Mouse (Mus musculus) ZHBTc4 (cell line): ENCODE results near the gene Ccnf.

Experiments used
- DNase-seq: peaks from one replicate; pipeline ENCODE4 v3.0.0-alpha.2; 2011; ENCODE audit warnings: low read depth, low spot score

The Ccnf gene

DNA sequence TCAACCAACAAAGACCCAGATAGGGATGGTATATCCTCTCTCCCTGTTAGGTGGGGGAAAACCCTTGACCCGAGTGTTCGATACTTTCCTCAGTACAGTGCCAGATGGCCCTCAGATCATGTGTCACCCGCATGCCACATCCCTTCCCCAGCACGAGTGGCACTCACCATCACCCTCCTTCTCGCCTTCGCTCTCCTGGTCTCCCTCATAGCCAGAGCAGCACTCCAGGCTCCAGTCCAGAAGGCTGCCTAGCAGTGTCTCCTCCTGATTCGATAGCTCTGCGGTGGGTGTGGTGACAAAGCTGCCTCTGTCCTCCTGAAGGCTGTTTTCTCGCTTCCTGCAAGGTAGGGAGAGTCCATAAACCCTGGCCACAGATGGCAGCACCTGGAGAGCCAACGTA is 26.5 kb downstream of the Ccnf start:
- DNase-seq, result no peak

DNA sequence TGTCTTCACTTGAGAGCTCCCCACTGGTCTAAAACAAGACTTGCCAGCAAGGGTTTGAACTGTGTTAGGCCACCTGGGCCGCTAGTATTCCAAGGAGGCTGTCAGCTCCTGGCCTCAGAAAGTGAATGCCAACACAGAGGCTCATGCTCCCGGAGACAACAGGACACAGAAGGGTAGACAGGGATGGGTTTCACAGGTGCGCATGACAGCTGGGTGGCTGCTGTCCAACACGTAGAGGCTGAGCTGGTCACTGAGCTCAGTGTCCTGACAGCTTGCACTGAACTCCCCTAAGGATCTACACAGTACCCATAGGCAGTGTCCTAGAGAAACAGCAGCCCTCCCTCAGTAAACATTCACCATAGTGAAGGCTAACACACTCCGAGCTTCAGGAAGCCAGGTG is 27.8 kb downstream of the Ccnf start:
- no peak for DNase-seq

DNA sequence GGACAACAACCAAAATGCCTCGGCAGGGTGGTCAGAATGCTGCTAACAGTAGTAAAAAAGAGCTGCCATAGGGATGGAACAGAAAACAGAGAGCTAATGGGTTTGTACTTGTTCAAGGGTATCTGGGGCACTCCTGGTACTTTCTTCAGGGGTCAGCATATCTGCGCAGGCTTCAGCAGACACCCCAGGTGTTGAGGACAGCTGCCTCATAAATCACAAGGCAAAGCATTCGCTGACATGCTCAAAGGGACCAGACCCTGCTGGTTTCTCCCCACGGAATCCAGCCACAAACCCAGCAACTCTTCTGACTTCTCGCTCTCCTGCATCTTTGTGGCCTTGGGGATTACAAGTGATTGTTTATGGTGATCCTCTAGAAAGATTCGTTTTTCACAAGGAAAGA is 28.6 kb downstream of the Ccnf start:
- DNase-seq, result no peak

DNA sequence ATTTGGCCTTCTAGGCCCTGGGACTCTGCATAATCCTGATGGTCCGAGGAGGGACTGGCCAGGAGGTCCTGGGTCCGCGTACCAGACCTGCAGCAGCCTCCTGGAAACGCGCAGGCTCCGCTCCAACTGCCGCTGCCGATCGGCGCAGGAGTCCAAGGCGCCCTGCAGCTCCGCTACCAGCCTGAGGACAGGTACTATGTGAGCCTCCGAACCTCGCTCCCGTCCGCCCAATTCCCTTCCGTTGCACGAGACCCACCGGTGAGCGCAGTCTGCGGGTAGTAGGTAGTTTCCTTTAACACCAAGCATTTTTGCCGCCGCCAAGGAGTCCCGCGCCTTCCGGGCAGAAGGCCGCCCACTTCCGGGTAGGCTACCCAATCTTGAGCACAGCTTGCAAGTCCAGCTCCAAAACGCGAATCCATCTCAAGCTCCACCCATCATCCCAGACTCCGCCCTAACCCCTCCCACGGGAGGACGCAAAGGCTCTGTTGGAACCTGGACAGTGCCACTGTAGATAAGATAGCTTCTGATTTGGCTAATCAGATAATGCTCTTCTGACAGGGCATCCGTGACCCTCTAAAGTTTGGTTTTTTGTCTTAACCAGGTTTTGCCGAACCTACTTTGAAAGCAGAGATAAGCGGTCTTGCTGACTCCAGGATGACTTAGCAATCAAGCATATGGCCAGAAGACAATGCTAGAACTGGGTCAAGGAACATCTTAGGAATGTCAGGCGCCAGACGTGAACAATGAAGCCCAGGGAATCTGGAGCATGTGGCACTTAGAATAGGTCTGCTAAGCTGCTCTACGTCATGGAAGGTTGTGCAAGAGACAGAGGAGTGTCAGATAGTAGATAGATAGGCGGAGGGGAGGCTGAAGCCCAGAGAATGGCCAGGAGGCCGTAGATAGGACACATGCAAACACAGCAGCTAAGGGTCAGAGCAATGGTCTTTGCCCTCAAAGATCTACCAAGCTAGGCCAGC is 30.6 kb downstream of the Ccnf start, which contains the start of gene Tedc2:
Gene Tedc2, minus strand, starts transcription at position 417 of the 977 bp plus-strand sequence.
- DNase-seq, result peak; percentile 97

DNA sequence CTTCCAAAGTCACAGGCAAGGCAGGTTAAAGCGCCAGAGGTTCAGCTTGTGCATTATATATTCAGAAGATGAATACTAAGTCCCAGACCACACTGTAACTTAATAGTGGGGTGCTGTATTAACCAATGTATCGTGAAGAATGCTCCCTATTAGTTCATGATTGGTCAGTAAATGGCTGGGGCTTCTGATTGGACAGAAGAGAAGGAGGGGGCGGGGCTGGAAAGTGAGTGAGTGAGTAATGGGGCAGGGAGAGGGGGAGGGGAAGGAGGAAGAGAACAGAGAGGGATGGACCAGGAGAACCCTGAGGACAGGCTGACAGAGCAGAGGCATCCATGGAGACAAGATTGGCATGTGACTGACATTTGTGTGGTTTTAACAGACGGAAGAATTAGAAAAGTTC is 34.4 kb downstream of the Ccnf start:
- DNase-seq, result peak; percentile 90

DNA sequence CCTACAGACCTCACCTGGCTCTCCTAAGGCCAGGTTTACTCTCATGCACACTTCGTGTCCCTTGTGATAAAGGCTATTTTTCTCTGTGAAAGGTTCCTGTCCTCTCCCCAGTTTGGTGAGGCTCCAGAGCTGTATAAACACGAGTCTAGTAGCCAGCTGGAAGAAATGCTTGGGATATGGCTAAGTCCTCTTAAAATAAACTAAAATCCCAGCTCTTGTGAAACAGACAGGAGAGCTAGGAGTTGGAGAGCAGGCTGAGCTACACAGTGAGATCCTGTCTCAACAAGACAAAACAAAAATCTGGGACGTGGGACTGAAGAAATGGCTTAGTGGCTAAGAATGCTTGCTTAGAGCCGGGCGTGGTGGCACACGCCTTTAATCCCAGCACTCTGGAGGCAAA is 38.1 kb downstream of the Ccnf start:
- no peak for DNase-seq

DNA sequence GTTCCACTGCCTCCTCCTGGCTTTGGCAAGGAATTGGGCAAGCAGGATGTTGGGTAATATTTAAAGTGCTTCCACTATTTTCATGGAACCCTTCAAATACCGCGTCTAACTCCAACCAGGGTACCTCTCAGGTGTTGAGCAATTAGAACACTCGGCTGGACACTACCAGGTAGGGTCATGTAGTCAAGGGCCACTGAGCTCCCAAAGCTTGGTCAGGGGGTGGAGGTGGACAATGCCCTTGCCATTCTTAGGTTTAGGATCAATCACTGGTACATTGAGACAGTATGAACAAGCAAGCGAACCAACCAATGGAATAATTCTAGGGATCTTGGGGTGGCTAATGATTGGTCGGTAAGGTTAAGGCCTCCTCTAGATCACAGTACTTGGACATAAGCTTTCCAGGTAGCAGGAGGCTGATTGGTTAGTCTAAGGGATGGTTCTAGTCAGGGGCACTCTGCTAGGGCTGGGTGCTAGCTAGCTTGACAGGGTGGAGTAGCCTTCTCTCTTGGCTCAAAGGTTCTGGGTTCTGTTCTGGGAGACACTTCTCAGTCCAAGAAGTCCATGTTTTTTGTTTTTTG is 38.8 kb downstream of the Ccnf start:
- DNase-seq, result no peak

DNA sequence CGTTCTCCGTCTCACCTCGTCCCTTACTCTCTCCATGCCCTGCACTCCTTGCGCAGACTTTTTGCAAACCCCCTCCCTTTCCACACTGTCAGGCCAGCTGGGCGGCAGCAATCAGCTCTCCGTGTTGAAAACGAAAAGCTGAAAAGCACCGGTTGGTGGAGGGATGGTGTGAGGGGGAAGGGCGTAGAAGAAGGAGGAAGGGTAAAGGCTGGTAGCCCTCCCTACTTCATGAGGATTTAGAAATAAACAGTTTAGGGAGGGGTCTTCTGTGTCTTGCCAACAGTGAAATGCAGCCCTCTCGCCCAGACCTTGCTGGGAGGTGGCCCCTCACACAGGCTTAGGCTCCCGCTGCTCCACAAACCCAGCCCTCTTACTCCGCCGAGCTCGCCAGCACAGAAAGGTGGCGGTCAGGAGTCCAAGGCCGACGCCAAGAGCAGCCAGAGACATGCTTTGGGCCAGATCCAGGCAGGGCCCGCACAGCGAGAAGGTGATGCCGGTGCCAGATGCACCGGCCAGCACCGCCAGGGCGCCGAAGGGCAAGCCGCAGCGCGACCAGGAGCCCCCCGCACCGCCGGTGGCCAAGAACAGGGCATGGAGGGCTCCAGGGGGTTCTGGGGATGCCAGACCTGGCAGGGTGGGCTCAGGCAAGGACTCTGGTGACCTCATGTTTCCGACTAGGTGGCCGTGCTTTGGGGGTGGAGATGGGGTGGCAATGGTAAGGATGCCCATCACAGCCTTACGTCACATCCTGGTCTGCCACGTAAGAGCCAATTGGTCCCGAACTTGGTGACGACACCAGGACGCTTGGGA is 39.4 kb downstream of the Ccnf start:
- peak; percentile 52 for DNase-seq

DNA sequence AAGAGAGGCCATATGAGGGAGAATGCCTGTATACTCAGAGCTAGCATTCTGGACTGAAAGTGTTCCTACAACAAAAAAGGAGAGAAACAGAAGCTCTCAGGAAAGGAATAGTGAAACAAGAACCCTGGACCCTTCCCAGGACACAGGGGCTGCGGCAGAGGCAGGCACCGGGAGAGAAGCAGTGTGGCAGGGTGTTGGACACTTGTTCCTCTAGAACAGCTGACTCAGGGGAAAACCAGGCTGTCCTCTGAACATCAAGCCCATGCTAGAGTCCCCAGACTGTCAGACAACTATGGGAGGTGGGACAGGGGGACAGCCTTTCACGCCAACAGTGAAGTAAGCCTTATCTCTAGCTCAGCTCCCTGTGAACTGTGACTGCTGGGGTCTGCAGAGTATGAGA is 40.7 kb downstream of the Ccnf start:
- DNase-seq, result no peak

DNA sequence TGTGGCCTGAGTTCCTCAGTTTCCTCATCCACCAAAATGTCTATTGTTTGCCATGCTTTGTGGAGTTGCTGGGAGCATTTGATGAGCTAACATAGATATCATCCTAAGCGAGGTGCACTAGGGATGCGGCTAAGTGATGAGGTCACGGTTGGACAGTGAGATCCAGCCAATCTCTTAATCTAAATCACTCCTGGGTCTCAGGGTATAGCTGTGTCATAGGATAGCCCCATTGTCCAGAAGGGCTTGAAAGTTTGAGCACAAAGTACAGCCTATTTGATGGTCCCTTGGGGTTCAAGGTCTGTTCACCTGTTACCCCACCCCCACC is 41.4 kb downstream of the Ccnf start:
- no peak for DNase-seq

DNA sequence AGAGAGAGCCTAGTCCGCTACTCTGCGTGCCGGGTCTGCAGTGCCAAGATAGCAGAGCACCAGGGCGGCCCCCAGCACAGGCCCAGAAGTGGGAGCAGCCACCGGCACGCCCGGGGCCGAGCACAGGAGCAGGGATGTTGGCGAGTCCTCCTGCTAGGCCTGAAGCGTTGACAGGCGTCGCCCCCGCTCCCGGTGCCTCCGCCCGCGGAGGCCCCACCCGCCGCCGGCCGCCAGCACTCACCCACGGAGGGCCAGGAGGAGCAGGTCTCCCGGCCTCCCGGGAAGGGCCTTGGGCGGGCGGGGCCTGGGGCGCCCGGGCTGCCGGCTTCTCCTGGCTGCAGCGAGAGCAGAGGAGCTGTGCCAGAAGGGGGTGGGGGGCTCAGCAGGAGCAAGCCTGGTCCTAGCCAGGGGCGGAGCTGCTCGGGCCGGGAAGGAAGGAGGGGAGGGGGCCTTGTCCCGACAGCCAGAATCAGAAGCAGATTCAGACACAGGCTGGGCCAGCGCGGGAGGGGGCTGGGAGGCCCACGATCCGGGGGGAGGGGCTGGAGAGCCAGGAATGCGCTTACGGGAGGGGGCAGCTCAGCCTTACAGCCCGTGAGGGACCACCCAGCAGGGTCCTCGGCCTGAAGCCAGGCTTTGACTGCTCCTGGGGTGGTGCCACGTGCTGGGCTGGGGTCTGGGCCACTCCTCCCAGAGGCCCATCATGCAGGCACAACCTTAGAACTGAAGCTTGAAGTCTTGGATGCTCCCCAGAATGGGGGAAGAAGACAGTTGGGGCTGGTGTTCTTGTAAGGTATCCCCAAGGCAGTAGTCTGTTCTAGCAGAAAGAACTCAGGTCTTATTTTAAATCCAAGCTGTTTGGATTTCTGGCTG is 42.0 kb downstream of the Ccnf start, which contains the start of gene Ntn3:
Gene Ntn3, minus strand, starts transcription at position 489 of the 873 bp plus-strand sequence.
- peak; percentile 69 for DNase-seq

DNA sequence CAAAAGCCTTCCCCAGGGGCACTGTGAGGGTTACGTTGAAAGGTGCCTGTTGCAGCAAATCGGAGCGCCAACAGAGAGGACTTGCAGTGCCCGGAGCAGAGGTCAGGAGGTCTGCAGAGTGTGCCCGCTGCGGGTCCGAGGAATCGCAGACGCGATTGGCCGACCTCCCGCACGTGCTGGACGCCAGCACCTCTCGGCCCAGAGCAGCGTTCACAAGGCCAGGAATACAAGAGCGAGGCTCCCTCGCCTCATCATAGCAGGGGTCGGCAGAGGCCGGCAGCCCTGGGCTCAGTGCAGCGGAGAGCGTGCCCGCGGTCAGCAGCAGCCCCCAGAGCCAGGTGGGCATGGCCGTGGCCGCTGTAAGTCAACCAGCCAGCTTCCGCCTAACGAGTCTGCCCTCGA is 42.6 kb downstream of the Ccnf start:
- peak; percentile 37 for DNase-seq

DNA sequence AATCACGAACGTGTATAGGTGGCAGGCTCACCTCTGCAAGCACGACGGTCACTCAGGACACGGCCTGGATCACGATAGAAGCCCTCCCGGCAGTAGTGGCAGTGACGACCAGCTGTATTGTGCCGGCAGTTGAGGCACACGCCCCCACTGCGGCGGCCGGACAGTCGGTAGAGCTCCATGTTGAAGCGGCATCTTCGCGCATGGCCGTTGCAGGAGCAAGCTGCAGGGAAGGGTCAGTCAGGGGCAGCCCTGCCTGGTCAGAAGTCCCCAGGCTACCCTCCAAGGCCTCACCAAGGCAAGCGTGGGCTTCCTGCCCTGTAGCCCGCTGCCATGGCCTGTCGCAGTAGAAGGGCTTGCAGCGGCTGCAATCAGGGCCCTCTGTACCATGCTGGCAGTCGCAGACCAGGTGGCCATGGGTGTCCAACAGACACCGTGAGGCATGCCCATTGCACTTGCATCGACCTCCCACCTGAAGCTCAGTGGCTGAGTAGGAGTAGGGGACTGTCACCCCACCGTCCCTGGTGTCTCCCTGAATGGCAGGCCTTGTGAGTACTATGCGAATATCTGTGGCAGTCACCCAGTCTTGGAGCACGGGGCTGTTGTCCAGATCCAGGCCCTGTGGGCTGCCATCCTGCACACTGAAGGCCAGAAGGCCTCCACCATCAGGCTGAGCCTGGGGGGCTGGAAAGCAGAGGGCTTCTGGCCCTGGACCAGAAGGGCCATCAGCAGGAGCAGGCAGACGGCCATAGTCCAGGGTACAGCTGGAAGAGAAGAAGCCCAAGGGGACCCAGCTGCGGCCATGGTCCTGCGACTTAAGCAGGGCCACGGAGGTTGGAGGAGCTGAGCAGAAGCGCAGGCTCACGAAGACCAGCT is 43.3 kb downstream of the Ccnf start:
- no peak for DNase-seq

DNA sequence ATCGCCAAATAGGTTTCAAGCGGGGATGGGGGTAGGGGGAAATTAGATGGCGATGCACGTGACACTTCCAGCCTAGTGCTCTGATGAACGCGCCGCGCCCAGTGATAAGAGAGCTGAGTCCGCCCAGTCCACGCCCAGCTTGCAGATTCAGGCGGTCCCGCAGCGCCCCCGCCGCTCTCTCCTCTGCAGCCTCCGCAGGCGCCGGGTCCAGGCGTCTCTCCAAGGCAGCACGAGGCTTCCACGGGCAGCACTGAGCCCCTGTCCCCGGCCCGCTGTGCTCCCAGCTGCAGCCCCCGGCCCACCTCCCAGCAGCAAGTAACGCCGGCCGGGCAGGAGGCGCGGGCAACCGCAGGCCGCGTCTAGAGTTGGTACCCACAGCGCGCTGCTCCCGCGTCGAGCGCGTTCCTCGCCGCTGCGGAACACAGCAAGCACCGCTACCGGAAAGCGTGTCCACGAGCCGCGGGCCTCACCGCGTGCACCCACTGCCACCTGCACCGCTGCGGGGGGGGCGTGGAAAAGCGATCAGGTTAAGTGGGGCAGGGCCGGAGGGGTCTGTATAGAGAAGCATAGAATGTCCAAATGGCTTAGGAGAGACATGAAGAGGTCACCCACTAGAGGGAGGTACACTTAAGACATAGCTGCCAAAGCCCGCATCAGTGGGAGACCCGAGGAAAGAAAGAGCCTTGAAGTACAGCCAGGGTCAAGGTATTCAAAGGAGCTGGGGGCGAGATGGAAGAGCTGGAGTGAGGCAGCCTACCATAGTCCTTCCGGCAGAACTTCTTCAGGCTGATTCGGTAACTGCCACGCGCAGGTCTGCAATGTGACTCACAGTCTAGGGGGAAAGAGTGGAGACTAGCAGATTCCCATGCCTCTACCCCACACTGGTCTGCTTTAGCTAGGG is 44.6 kb downstream of the Ccnf start:
- DNase-seq, result peak; percentile 76

DNA sequence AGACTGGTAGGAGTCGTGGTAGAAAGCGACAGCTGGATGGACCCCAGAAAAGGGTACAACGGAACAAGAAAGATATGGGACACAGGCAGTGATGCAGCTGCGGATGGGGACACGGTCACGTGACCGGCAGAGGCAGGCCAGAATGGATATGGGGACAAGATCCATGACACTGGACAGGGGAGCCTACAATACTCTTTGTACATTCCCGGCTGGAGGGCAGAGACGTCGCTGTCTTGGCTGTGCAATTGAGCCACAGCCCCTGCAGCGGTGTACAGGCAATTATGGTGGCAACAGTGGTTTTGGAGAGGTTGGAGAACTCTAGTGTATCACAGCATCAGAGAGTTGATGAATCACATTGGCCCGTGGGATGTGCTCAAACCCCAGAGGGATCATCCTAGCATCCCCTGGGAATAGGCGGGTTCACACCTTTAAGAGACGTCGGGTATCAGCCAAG is 45.3 kb downstream of the Ccnf start:
- peak; percentile 48 for DNase-seq

DNA sequence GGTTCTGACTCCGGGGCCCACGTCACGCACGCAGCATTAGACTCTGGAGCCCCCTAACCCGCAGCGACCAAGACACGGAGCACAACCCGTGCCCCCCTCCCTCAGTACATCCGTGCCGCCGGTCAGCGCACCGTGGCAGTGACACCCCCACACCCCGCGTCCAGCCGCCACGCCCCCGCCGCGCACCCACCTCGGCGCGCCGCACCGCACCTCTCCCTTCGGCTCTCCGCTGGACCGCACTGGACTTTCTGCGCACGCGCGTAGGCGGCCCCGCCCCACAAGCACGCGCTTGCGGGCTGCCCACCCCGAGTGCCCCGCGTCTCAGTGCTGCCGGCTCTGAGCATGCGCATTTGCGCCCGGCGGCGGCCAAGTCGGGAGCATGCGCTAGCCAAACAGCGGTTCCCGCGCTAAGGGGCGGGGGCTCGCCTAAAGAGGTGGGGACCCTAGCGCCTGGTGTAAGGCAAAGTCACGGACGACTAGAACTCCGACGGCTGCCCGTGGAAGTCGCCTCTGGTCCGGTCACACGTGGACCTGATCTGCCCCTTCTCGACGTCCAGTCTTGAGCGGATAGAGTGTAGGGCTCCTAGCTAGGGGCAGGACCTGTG is 45.9 kb downstream of the Ccnf start, which contains the start of gene Tbc1d24:
Gene Tbc1d24, minus strand, starts transcription at position 279 of the 605 bp plus-strand sequence.
- peak; percentile 97 for DNase-seq

DNA sequence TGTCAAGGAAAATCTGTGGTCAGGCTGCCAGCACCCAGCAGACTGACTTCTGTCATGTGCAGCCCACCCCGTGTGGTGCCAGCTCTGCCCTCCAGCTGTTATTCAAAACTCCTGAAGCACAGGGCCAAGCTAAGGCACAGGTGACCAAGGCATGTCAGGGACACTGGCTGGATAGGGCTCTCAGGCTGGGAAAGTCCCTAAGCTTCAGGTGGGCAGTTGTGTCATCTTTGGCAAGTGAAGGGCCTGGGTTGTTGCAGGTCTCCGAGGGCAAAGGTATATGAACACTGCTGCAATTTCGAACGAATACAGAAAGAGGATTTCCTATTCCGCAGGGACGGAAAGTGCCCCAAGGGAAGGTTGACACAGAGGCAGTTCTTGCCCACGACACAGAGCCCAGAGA is 46.4 kb downstream of the Ccnf start:
- no peak for DNase-seq
